Mouse (Mus musculus) heart, embryonic 12.5 days (tissue): ENCODE results near the gene Cox5a. TPM values are rescaled to one million over a fixed set of nuclear protein-coding genes. Genes with fewer than 3 reads are reported as not detected.
A peak's percentile ranks its signal among the peaks of the same experiment; 100 is the strongest.

Experiments
- ATAC-seq: fragments of 200-750 bp; cut with Nextera tagmentation; 2 replicates; pipeline ENCODE4 v1.8.0; 2017; ENCODE audit warnings: moderate TSS enrichment, moderate library complexity; ENCODE audit not compliant: insufficient number of reproducible peaks, low FRiP score
- H3K27ac ChIP-seq: fragments of 300-500 bp; sonication (generic); 2 replicates; pipeline ENCODE4 v1.5.1; 2016; ENCODE audit warnings: mild to moderate bottlenecking, moderate library complexity; ENCODE audit not compliant: poor library complexity, severe bottlenecking
- H3K27me3 ChIP-seq: fragments of 300-500 bp; sonication (generic); replicated peaks from 2 replicates; pipeline ENCODE4 v1.6.1; 2016; ENCODE audit warnings: mild to moderate bottlenecking, moderate library complexity
- H3K36me3 ChIP-seq: fragments of 300-500 bp; sonication (generic); 2 replicates; pipeline ENCODE4 v1.6.1; 2016; ENCODE audit warnings: mild to moderate bottlenecking, moderate library complexity
- H3K4me1 ChIP-seq: fragments of 300-500 bp; sonication (generic); replicated peaks from 2 replicates; pipeline ENCODE4 v1.6.1; 2016; ENCODE audit warnings: mild to moderate bottlenecking
- H3K4me2 ChIP-seq: fragments of 300-500 bp; sonication (generic); 2 replicates; pipeline ENCODE4 v1.6.1; 2016; ENCODE audit warnings: mild to moderate bottlenecking, moderate library complexity
- H3K4me3 ChIP-seq: fragments of 300-500 bp; sonication (generic); 2 replicates; pipeline ENCODE4 v1.5.1; 2016; ENCODE audit warnings: mild to moderate bottlenecking
- H3K9ac ChIP-seq: fragments of 300-500 bp; sonication (generic); 2 replicates; pipeline ENCODE4 v1.6.1; 2016; ENCODE audit warnings: mild to moderate bottlenecking, moderate library complexity
- H3K9me3 ChIP-seq: fragments of 300-500 bp; sonication (generic); replicated peaks from 2 replicates; pipeline ENCODE4 v1.6.1; 2016; ENCODE audit warnings: mild to moderate bottlenecking, moderate library complexity
- WGBS: fragments of 180-500 bp; shearing (Covaris S2); methylation state at CpG from one replicate; pipeline ENCODE4 v1.1.7; 2016; 5-methylcytosine and 5-hydroxymethylcytosine counted together
- polyA plus RNA-seq: library from polyadenylated mRNA; unstranded; fragments of >200 nt; fragmentation: Nextera tagmentation; extraction: Ambion mirVana; gene quantifications from 2 replicates; pipeline ENCODE4 v1.2.1, GENCODE M21; 2016

Gene Cox5a
- polyA plus RNA-seq, 1 experiment from 2014 or later = 1,377 TPM

- Histone ChIP-seq H3K4me3 (peak within 1 kb of the TSS; percentile 60), H3K36me3 (no peaks in the 10 kb centered on the region), H3K27me3 (peaks cover 62% of the 10 kb centered on the region), H3K4me1 (peaks cover 54% of the 10 kb centered on the region), H3K27ac (no peak within 1 kb of the TSS; the same call in 1 of the 2 replicates), H3K9ac (peak within 1 kb of the TSS; percentile 75), H3K4me2 (peak within 1 kb of the TSS; percentile 100), H3K9me3 (no peaks in the 10 kb centered on the region)
- ATAC-seq = peak; percentile 55
- under 1% methylated on average over 46 of the region's 46 CpGs for WGBS
Observed at GRCm38 (mm10) chr9:57503622-57504380, 17.3 kb upstream of the Cox5a start, which contains the start of gene Rpp25. Gene Rpp25, plus strand, starts transcription at chr9:57504026.

- ATAC-seq = peak; percentile 33; the same call in 1 of the 2 replicates
- Histone ChIP-seq H3K9ac (peak overlapping the region; percentile 75), H3K4me2 (peak overlapping the region; percentile 100), H3K36me3 (no peaks in the 10 kb centered on the region), H3K4me1 (peaks cover 54% of the 10 kb centered on the region), H3K27ac (no peak overlapping the region; the same call in 1 of the 2 replicates), H3K27me3 (peaks cover 56% of the 10 kb centered on the region), H3K9me3 (no peaks in the 10 kb centered on the region), H3K4me3 (peak overlapping the region; percentile 60)
- WGBS = under 1% methylated on average over 34 of the region's 34 CpGs
Observed at GRCm38 (mm10) chr9:57504381-57504700, 16.7 kb upstream of the Cox5a start.

- Histone ChIP-seq H3K4me2 (peak overlapping the region; percentile 100), H3K36me3 (no peaks in the 10 kb centered on the region), H3K4me1 (peaks cover 54% of the 10 kb centered on the region), H3K9ac (0 out of 2 replicates have a peak overlapping the region, but pooled peaks have one; percentile 75), H3K4me3 (peak overlapping the region; percentile 60), H3K9me3 (no peaks in the 10 kb centered on the region), H3K27ac (peak overlapping the region; percentile 90; the same call in 1 of the 2 replicates), H3K27me3 (peaks cover 51% of the 10 kb centered on the region)
- ATAC-seq = no peak
- 50% methylated on average over 10 of the region's 10 CpGs for WGBS
Observed at GRCm38 (mm10) chr9:57504891-57505290, 16.2 kb upstream of the Cox5a start.

- Histone ChIP-seq H3K4me2 (peak overlapping the region; percentile 100), H3K27me3 (peaks cover 43% of the 10 kb centered on the region), H3K36me3 (no peaks in the 10 kb centered on the region), H3K27ac (peak overlapping the region; percentile 90), H3K9ac (peak overlapping the region; percentile 22; the same call in 1 of the 2 replicates), H3K9me3 (no peaks in the 10 kb centered on the region), H3K4me1 (peaks cover 54% of the 10 kb centered on the region), H3K4me3 (peak overlapping the region; percentile 6; the same call in 1 of the 2 replicates)
- WGBS = 3% methylated on average over 8 of the region's 8 CpGs
- ATAC-seq = peak; percentile 91
Observed at GRCm38 (mm10) chr9:57505700-57506099, 15.4 kb upstream of the Cox5a start.

GRCm38 (mm10) chr9:57510577-57510976 is 10.5 kb upstream of the Cox5a start:
- no peak overlapping the region for H3K9ac ChIP-seq
- H3K9me3 ChIP-seq = no peaks in the 10 kb centered on the region
- peaks cover 10% of the 10 kb centered on the region for H3K4me1 ChIP-seq
- H3K36me3 ChIP-seq = no peaks in the 10 kb centered on the region
- 79% methylated on average over 2 of the region's 2 CpGs for WGBS
- H3K27me3 ChIP-seq = no peaks in the 10 kb centered on the region
- no peak for ATAC-seq
- H3K4me3 ChIP-seq = no peak overlapping the region
- no peak overlapping the region for H3K4me2 ChIP-seq
- H3K27ac ChIP-seq = no peak overlapping the region

GRCm38 (mm10) chr9:57517113-57517512 is 4.0 kb upstream of the Cox5a start:
- 5% methylated on average over 3 of the region's 3 CpGs for WGBS
- Histone ChIP-seq H3K4me3 (no peak overlapping the region), H3K27me3 (no peaks in the 10 kb centered on the region), H3K27ac (no peak overlapping the region), H3K4me1 (0 out of 2 replicates have a peak, but pooled peaks cover 2% of the 10 kb centered on the region), H3K36me3 (no peaks in the 10 kb centered on the region), H3K9me3 (no peaks in the 10 kb centered on the region), H3K4me2 (no peak overlapping the region), H3K9ac (no peak overlapping the region)
- no peak for ATAC-seq

- peak overlapping the region; percentile 73 for H3K4me2 ChIP-seq
- peak overlapping the region; percentile 97 for H3K9ac ChIP-seq
- H3K9me3 ChIP-seq = no peaks in the 10 kb centered on the region
- H3K27ac ChIP-seq = peak overlapping the region; percentile 98
- no peaks in the 10 kb centered on the region for H3K27me3 ChIP-seq
- no peak for ATAC-seq
- H3K4me3 ChIP-seq = peak overlapping the region; percentile 92
- H3K36me3 ChIP-seq = no peaks in the 10 kb centered on the region
- WGBS = 25% methylated on average over 16 of the region's 16 CpGs
- peaks cover 29% of the 10 kb centered on the region for H3K4me1 ChIP-seq
Observed at GRCm38 (mm10) chr9:57520375-57521055, 559 bp upstream of the Cox5a start.

- H3K9me3 ChIP-seq = no peaks in the 10 kb centered on the region
- H3K27me3 ChIP-seq = no peaks in the 10 kb centered on the region
- peak overlapping the region; percentile 92 for H3K4me3 ChIP-seq
- H3K36me3 ChIP-seq = no peaks in the 10 kb centered on the region
- peaks cover 33% of the 10 kb centered on the region for H3K4me1 ChIP-seq
- ATAC-seq = no peak
- peak overlapping the region; percentile 73 for H3K4me2 ChIP-seq
- H3K27ac ChIP-seq = peak overlapping the region; percentile 98
- WGBS = 29% methylated on average over 7 of the region's 7 CpGs
- H3K9ac ChIP-seq = peak overlapping the region; percentile 97
Observed at GRCm38 (mm10) chr9:57522114-57522860, 1.2 kb downstream of the Cox5a start.

GRCm38 (mm10) chr9:57522861-57523246 is 1.8 kb downstream of the Cox5a start:
- Histone ChIP-seq H3K27me3 (no peaks in the 10 kb centered on the region), H3K27ac (no peak overlapping the region), H3K9ac (peak overlapping the region; percentile 97), H3K36me3 (no peaks in the 10 kb centered on the region), H3K4me2 (peak overlapping the region; percentile 73), H3K4me1 (peaks cover 33% of the 10 kb centered on the region), H3K9me3 (no peaks in the 10 kb centered on the region), H3K4me3 (peak overlapping the region; percentile 92)
- 60% methylated on average over 4 of the region's 4 CpGs for WGBS
- ATAC-seq = no peak

- Histone ChIP-seq H3K4me2 (no peak overlapping the region), H3K27me3 (no peaks in the 10 kb centered on the region), H3K4me3 (no peak overlapping the region), H3K4me1 (peaks cover 33% of the 10 kb centered on the region), H3K27ac (no peak overlapping the region), H3K36me3 (peaks cover 1% of the 10 kb centered on the region; the same call in 1 of the 2 replicates), H3K9me3 (no peaks in the 10 kb centered on the region), H3K9ac (no peak overlapping the region)
- 78% methylated on average over 1 of the region's 1 CpGs for WGBS
- ATAC-seq = no peak
Observed at GRCm38 (mm10) chr9:57523754-57524153, 2.7 kb downstream of the Cox5a start.

GRCm38 (mm10) chr9:57524439-57524838 is 3.4 kb downstream of the Cox5a start:
- Histone ChIP-seq H3K9ac (peak overlapping the region; percentile 33; the same call in 1 of the 2 replicates), H3K27ac (no peak overlapping the region), H3K4me1 (peaks cover 33% of the 10 kb centered on the region), H3K36me3 (peaks cover 8% of the 10 kb centered on the region), H3K4me2 (peak overlapping the region; percentile 17; the same call in 1 of the 2 replicates), H3K4me3 (no peak overlapping the region), H3K27me3 (no peaks in the 10 kb centered on the region), H3K9me3 (no peaks in the 10 kb centered on the region)
- no peak for ATAC-seq
